Mouse (Mus musculus) R1 (cell line): ENCODE results near the gene R3hdm4.

ENCODE experiments used
- DNase-seq: peaks from one replicate; pipeline ENCODE4 v3.0.0-alpha.2; 2018; ENCODE audit warnings: low read depth, low spot score

R3hdm4 gene

GRCm38 (mm10) chr10:79920958-79921535, at the start of gene R3hdm4:
Gene R3hdm4 (minus strand): TSS chr10:79921208.
- peak; percentile 39 for DNase-seq

GRCm38 (mm10) chr10:79970415-79971182, 49.6 kb upstream of the R3hdm4 start, which contains the start of gene Grin3b:
Gene Grin3b (plus strand): TSS chr10:79970715.
- DNase-seq, result no peak

GRCm38 (mm10) chr10:79969124-79969568, 48.1 kb upstream of the R3hdm4 start:
- DNase-seq, result peak; percentile 60

- no peak for DNase-seq
Measured at GRCm38 (mm10) chr10:79968181-79968580, 47.2 kb upstream of the R3hdm4 start.

GRCm38 (mm10) chr10:79966886-79967400, 45.9 kb upstream of the R3hdm4 start:
- no peak for DNase-seq

GRCm38 (mm10) chr10:79965325-79965724, 44.3 kb upstream of the R3hdm4 start:
- no peak for DNase-seq

GRCm38 (mm10) chr10:79964727-79965126, 43.7 kb upstream of the R3hdm4 start:
- no peak for DNase-seq

- no peak for DNase-seq
Measured at GRCm38 (mm10) chr10:79960671-79961294, 39.8 kb upstream of the R3hdm4 start.

- peak; percentile 100 for DNase-seq
Measured at GRCm38 (mm10) chr10:79959847-79960601, 39.0 kb upstream of the R3hdm4 start, which contains the start of gene Wdr18. Gene Wdr18 (plus strand): TSS chr10:79960152.

- peak; percentile 60 for DNase-seq
Measured at GRCm38 (mm10) chr10:79959412-79959811, 38.4 kb upstream of the R3hdm4 start.

GRCm38 (mm10) chr10:79958140-79958816, 37.3 kb upstream of the R3hdm4 start:
- peak; percentile 82 for DNase-seq

- no peak for DNase-seq
Measured at GRCm38 (mm10) chr10:79956643-79957154, 35.7 kb upstream of the R3hdm4 start.

GRCm38 (mm10) chr10:79955691-79956090, 34.7 kb upstream of the R3hdm4 start:
- DNase-seq, result no peak

- no peak for DNase-seq
Measured at GRCm38 (mm10) chr10:79953946-79954345, 32.9 kb upstream of the R3hdm4 start.

- DNase-seq, result no peak
Measured at GRCm38 (mm10) chr10:79950661-79951060, 29.7 kb upstream of the R3hdm4 start.

- no peak for DNase-seq
Measured at GRCm38 (mm10) chr10:79949873-79950272, 28.9 kb upstream of the R3hdm4 start.

- DNase-seq, result no peak
Measured at GRCm38 (mm10) chr10:79947502-79947901, 26.5 kb upstream of the R3hdm4 start.

- no peak for DNase-seq
Measured at GRCm38 (mm10) chr10:79946752-79947322, 25.8 kb upstream of the R3hdm4 start.

- DNase-seq, result no peak
Measured at GRCm38 (mm10) chr10:79945507-79946234, 24.7 kb upstream of the R3hdm4 start.

GRCm38 (mm10) chr10:79943471-79943901, 22.5 kb upstream of the R3hdm4 start:
- DNase-seq, result no peak
